Mouse (Mus musculus): Measurements from ENCODE around the gene Rfc4. TPM values are rescaled to one million over a fixed set of nuclear protein-coding genes. Genes with fewer than 3 reads are reported as not detected.

Gene Rfc4
- total RNA-seq, 1 experiment: 71.7 TPM

DNA sequence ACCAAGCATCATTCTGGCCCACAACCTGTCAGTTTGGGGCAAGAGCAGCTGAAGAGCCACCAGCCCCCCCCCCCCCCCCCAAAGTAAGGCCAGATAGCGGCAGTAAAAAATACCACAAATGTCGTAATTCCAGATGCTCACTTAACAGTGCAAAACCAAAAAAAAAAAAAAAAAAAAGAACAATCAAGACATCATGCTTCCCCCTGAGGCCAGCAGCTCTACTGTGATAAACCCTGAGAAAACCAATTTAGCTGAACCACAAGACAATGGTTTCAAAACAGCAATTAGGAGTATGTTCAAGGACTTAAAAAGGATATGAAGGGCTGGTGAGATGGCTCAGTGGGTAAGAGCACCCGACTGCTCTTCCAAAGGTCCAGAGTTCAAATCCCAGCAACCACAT is 34.6 kb upstream of the Rfc4 start:
- TF ChIP-seq ZC3H11A (IDR thresholded peaks at IDR 0.05; ENCODE audit: borderline replicate concordance, low read depth, low read length) (no peak), HCFC1 (IDR thresholded peaks at IDR 0.05; ENCODE audit: borderline replicate concordance, insufficient read depth, low read length) (no peak), CHD2 (IDR thresholded peaks at IDR 0.05; ENCODE audit: low read depth, low read length) (no peak), MAFK (IDR thresholded peaks at IDR 0.05; ENCODE audit: insufficient read depth, low read depth, low read length) (no peak), ZNF384 (IDR thresholded peaks at IDR 0.05; ENCODE audit: low read depth, low read length) (no peak)
- Histone ChIP-seq H3K4me1 (ENCODE audit: control insufficient read depth in 2 of 2, insufficient read depth in 2 of 2, low read length in 2 of 2, poor library complexity in 1 of 2) (peaks cover 0 to 9% of the 10 kb centered on the region in 2 experiments; a peak in 2 of 4 replicates), H3K36me3 (ENCODE audit: control insufficient read depth, insufficient read depth, low read length, poor library complexity, severe bottlenecking) (no peaks in the 10 kb centered on the region), H3K4me3 (ENCODE audit: insufficient read depth in 1 of 2, low read depth in 1 of 2, low read length in 2 of 2, poor library complexity in 1 of 2, severe bottlenecking in 1 of 2) (no peak overlapping the region), H3K27ac (ENCODE audit: insufficient read depth, low read depth, low read length, poor library complexity, severe bottlenecking) (no peak overlapping the region), H3K9ac (ENCODE audit: insufficient read depth, low read depth, low read length, poor library complexity, severe bottlenecking) (no peak overlapping the region), H3K9me3 (ENCODE audit: control insufficient read depth, insufficient read depth, low read depth, low read length) (no peaks in the 10 kb centered on the region)
- no peak for DNase-seq (ENCODE audit: low read depth, low spot score)
- in situ Hi-C loops (cut with MboI; ENCODE audit: low sequenced_read_pairs in 2 of 2, unreplicated experiment in 2 of 2): loop anchor here in 1 of 2 experiments (25.0 kb wide), 1 partner anchor 250 kb away; no protein-coding TSS in a partner anchor

DNA sequence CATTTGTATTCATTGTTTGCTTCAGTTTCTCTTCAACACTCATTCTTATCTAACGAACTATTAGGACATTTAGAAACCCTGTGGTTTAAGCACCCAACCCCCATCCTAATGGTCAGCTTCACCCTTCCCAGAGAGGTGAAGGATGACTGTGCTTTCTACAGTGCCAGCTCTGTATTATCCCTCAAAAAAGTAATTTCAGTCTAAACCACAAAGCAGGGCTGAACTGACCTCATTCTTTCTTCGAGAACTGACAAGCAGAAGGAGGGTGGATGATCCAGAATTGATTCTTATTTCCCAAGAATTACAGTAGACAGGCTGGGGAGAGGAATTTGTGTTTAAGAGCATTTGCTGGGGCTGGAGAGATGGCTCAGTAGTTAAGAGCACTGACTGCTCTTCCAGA is 32.2 kb upstream of the Rfc4 start:
- in situ Hi-C loops (cut with MboI; ENCODE audit: low sequenced_read_pairs in 2 of 2, unreplicated experiment in 2 of 2): loop anchor here in 1 of 2 experiments (25.0 kb wide), 1 partner anchor 253 kb away; no protein-coding TSS in a partner anchor
- no peak for DNase-seq (ENCODE audit: low read depth, low spot score)
- TF ChIP-seq MAFK (IDR thresholded peaks at IDR 0.05; ENCODE audit: insufficient read depth, low read depth, low read length) (no peak), HCFC1 (IDR thresholded peaks at IDR 0.05; ENCODE audit: borderline replicate concordance, insufficient read depth, low read length) (no peak), CHD2 (IDR thresholded peaks at IDR 0.05; ENCODE audit: low read depth, low read length) (no peak), ZC3H11A (IDR thresholded peaks at IDR 0.05; ENCODE audit: borderline replicate concordance, low read depth, low read length) (no peak), ZNF384 (IDR thresholded peaks at IDR 0.05; ENCODE audit: low read depth, low read length) (no peak)
- Histone ChIP-seq H3K9me3 (ENCODE audit: control insufficient read depth, insufficient read depth, low read depth, low read length) (no peaks in the 10 kb centered on the region), H3K4me1 (ENCODE audit: control insufficient read depth in 2 of 2, insufficient read depth in 2 of 2, low read length in 2 of 2, poor library complexity in 1 of 2) (peaks cover 0 to 9% of the 10 kb centered on the region in 2 experiments; a peak in 2 of 4 replicates), H3K9ac (ENCODE audit: insufficient read depth, low read depth, low read length, poor library complexity, severe bottlenecking) (no peak overlapping the region), H3K27ac (ENCODE audit: insufficient read depth, low read depth, low read length, poor library complexity, severe bottlenecking) (no peak overlapping the region), H3K36me3 (ENCODE audit: control insufficient read depth, insufficient read depth, low read length, poor library complexity, severe bottlenecking) (no peaks in the 10 kb centered on the region), H3K4me3 (ENCODE audit: insufficient read depth in 1 of 2, low read depth in 1 of 2, low read length in 2 of 2, poor library complexity in 1 of 2, severe bottlenecking in 1 of 2) (no peak overlapping the region)

DNA sequence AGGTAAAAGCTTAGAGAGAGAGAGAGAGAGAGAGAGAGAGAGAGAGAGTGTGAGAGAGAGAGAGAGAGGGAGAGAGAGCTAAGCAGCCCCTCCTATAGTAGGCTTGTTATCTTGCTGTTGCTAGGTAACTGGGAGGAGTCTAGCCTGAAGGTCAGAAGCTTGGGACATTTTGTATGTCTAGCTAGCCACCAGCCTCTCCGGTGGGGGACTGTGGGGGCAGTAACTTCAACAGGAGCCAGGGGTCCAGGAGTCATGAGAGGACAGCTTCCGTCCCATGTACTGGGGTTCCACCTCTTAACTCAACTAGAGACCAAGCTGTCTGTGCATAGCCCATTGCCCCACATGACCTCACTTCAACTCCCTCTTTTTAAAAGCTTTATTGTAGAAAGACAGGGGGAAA is 31.4 kb upstream of the Rfc4 start:
- Histone ChIP-seq H3K36me3 (ENCODE audit: control insufficient read depth, insufficient read depth, low read length, poor library complexity, severe bottlenecking) (no peaks in the 10 kb centered on the region), H3K4me3 (ENCODE audit: insufficient read depth in 1 of 2, low read depth in 1 of 2, low read length in 2 of 2, poor library complexity in 1 of 2, severe bottlenecking in 1 of 2) (no peak overlapping the region), H3K9me3 (ENCODE audit: control insufficient read depth, insufficient read depth, low read depth, low read length) (no peaks in the 10 kb centered on the region), H3K4me1 (ENCODE audit: control insufficient read depth in 2 of 2, insufficient read depth in 2 of 2, low read length in 2 of 2, poor library complexity in 1 of 2) (peaks cover 0 to 2% of the 10 kb centered on the region in 2 experiments; a peak in 1 of 4 replicates), H3K9ac (ENCODE audit: insufficient read depth, low read depth, low read length, poor library complexity, severe bottlenecking) (no peak overlapping the region), H3K27ac (ENCODE audit: insufficient read depth, low read depth, low read length, poor library complexity, severe bottlenecking) (no peak overlapping the region)
- no peak for DNase-seq (ENCODE audit: low read depth, low spot score)
- in situ Hi-C loops (cut with MboI; ENCODE audit: low sequenced_read_pairs in 2 of 2, unreplicated experiment in 2 of 2): loop anchor here in 1 of 2 experiments (25.0 kb wide), 1 partner anchor 253 kb away; no protein-coding TSS in a partner anchor
- TF ChIP-seq ZC3H11A (IDR thresholded peaks at IDR 0.05; ENCODE audit: borderline replicate concordance, low read depth, low read length) (no peak), MAFK (IDR thresholded peaks at IDR 0.05; ENCODE audit: insufficient read depth, low read depth, low read length) (no peak), CHD2 (IDR thresholded peaks at IDR 0.05; ENCODE audit: low read depth, low read length) (no peak), HCFC1 (IDR thresholded peaks at IDR 0.05; ENCODE audit: borderline replicate concordance, insufficient read depth, low read length) (no peak), ZNF384 (IDR thresholded peaks at IDR 0.05; ENCODE audit: low read depth, low read length) (no peak)

DNA sequence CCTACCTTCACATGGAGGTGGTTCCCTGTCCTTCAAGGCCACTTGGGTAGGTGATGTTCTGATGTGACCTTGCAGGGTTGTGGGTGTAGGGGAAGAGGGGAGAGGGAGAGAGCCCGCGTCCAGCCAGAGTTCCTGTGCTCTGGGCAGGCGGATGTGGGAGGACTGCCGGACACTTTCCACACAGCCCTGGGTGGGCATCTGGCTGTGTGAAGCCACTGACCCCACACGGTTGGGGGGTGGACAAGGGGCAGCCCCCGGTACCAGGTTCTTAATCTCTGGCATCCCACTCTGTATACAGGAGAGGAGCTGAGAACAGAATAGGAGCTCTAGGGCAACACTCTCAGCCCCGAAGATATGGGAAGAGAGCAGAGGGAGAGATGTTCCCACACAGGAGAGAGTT is 30.8 kb upstream of the Rfc4 start:
- Histone ChIP-seq H3K36me3 (ENCODE audit: control insufficient read depth, insufficient read depth, low read length, poor library complexity, severe bottlenecking) (no peaks in the 10 kb centered on the region), H3K27ac (ENCODE audit: insufficient read depth, low read depth, low read length, poor library complexity, severe bottlenecking) (no peak overlapping the region), H3K4me1 (ENCODE audit: control insufficient read depth in 2 of 2, insufficient read depth in 2 of 2, low read length in 2 of 2, poor library complexity in 1 of 2) (no peaks in the 10 kb centered on the region; a peak in 1 of 4 replicates), H3K4me3 (ENCODE audit: insufficient read depth in 1 of 2, low read depth in 1 of 2, low read length in 2 of 2, poor library complexity in 1 of 2, severe bottlenecking in 1 of 2) (no peak overlapping the region), H3K9ac (ENCODE audit: insufficient read depth, low read depth, low read length, poor library complexity, severe bottlenecking) (no peak overlapping the region), H3K9me3 (ENCODE audit: control insufficient read depth, insufficient read depth, low read depth, low read length) (no peaks in the 10 kb centered on the region)
- DNase-seq (ENCODE audit: low read depth, low spot score): no peak
- in situ Hi-C loops (cut with MboI; ENCODE audit: low sequenced_read_pairs in 2 of 2, unreplicated experiment in 2 of 2): loop anchor here in 1 of 2 experiments (25.0 kb wide), 1 partner anchor 254 kb away; no protein-coding TSS in a partner anchor
- no peak for TF ChIP-seq CHD2 (IDR thresholded peaks at IDR 0.05; ENCODE audit: low read depth, low read length)
- TF ChIP-seq ZC3H11A (IDR thresholded peaks at IDR 0.05; ENCODE audit: borderline replicate concordance, low read depth, low read length): no peak
- TF ChIP-seq MAFK (IDR thresholded peaks at IDR 0.05; ENCODE audit: insufficient read depth, low read depth, low read length): no peak
- no peak for TF ChIP-seq HCFC1 (IDR thresholded peaks at IDR 0.05; ENCODE audit: borderline replicate concordance, insufficient read depth, low read length)
- TF ChIP-seq ZNF384 (IDR thresholded peaks at IDR 0.05; ENCODE audit: low read depth, low read length): no peak
